Mouse (Mus musculus): Measurements from ENCODE around the gene Rsph3b.
"Not testable (repeated sequence)": the region's sequence is repeated elsewhere in the genome, so short reads cannot be mapped to it uniquely, and the experiment has no call there.

The Rsph3b gene
- long read RNA-seq, experiment 1, transcript Rsph3b-202 (8 exons, 2,243 nt): major isoform, 15 of 19 reads
- long read RNA-seq, experiment 1, partial matches to known transcripts: 3 of 19 reads
- long read RNA-seq, experiment 1, other reads (novel, unspliced or antisense): 0 of 19 reads
- long read RNA-seq, experiment 2, transcript Rsph3b-202 (8 exons, 2,243 nt): major isoform, 23 of 29 reads
- long read RNA-seq, experiment 2, partial matches to known transcripts: 3 of 29 reads
- long read RNA-seq, experiment 2, other reads (novel, unspliced or antisense): 2 of 29 reads

GRCm38 (mm10) chr17:6947984-6948768 is at the start of gene Rsph3b:
Rsph3b (minus strand) TSS chr17:6948682.
- intact Hi-C loops (cut with DNase I): not testable (repeated sequence)

- intact Hi-C loops (cut with DNase I): not testable (repeated sequence)
Measured at GRCm38 (mm10) chr17:6997778-6998490, 49.5 kb upstream of the Rsph3b start.

- intact Hi-C loops (cut with DNase I): not testable (repeated sequence)
Measured at GRCm38 (mm10) chr17:6996826-6997225, 48.3 kb upstream of the Rsph3b start.

- intact Hi-C loops (cut with DNase I): not testable (repeated sequence)
Measured at GRCm38 (mm10) chr17:6995504-6995903, 47.0 kb upstream of the Rsph3b start.

- intact Hi-C loops (cut with DNase I): not testable (repeated sequence)
Measured at GRCm38 (mm10) chr17:6986118-6986517, 37.6 kb upstream of the Rsph3b start.

GRCm38 (mm10) chr17:6980144-6980543 is 31.7 kb upstream of the Rsph3b start:
- intact Hi-C loops (cut with DNase I): not testable (repeated sequence)

- intact Hi-C loops (cut with DNase I): not testable (repeated sequence)
Measured at GRCm38 (mm10) chr17:6979380-6979779, 30.9 kb upstream of the Rsph3b start.

GRCm38 (mm10) chr17:6978287-6979248 is 30.1 kb upstream of the Rsph3b start, which contains the start of gene Gm49721:
Gm49721 (plus strand) TSS chr17:6978904.
- intact Hi-C loops (cut with DNase I): not testable (repeated sequence)

GRCm38 (mm10) chr17:6974985-6975384 is 26.5 kb upstream of the Rsph3b start:
- intact Hi-C loops (cut with DNase I): not testable (repeated sequence)

- intact Hi-C loops (cut with DNase I): not testable (repeated sequence)
Measured at GRCm38 (mm10) chr17:6972836-6973396, 24.4 kb upstream of the Rsph3b start.

- intact Hi-C loops (cut with DNase I): not testable (repeated sequence)
Measured at GRCm38 (mm10) chr17:6971238-6971637, 22.8 kb upstream of the Rsph3b start.

- intact Hi-C loops (cut with DNase I): not testable (repeated sequence)
Measured at GRCm38 (mm10) chr17:6970334-6970733, 21.9 kb upstream of the Rsph3b start, which contains the start of gene Rnaset2b. Rnaset2b (plus strand) TSS chr17:6970634.

- intact Hi-C loops (cut with DNase I): not testable (repeated sequence)
Measured at GRCm38 (mm10) chr17:6967673-6968072, 19.2 kb upstream of the Rsph3b start.

- intact Hi-C loops (cut with DNase I): not testable (repeated sequence)
Measured at GRCm38 (mm10) chr17:6965364-6965763, 16.9 kb upstream of the Rsph3b start.

- intact Hi-C loops (cut with DNase I): not testable (repeated sequence)
Measured at GRCm38 (mm10) chr17:6962936-6963335, 14.5 kb upstream of the Rsph3b start.

GRCm38 (mm10) chr17:6962339-6962738 is 13.9 kb upstream of the Rsph3b start:
- intact Hi-C loops (cut with DNase I): not testable (repeated sequence)

- intact Hi-C loops (cut with DNase I): not testable (repeated sequence)
Measured at GRCm38 (mm10) chr17:6961181-6962000, 12.9 kb upstream of the Rsph3b start.

- intact Hi-C loops (cut with DNase I): not testable (repeated sequence)
Measured at GRCm38 (mm10) chr17:6960776-6961175, 12.3 kb upstream of the Rsph3b start, which contains the start of gene Tagap1. Tagap1 (minus strand) TSS chr17:6961156.

GRCm38 (mm10) chr17:6960349-6960748 is 11.9 kb upstream of the Rsph3b start:
- intact Hi-C loops (cut with DNase I): not testable (repeated sequence)
